Mouse (Mus musculus): ENCODE measurements around the gene Pcolce2.

DNA sequence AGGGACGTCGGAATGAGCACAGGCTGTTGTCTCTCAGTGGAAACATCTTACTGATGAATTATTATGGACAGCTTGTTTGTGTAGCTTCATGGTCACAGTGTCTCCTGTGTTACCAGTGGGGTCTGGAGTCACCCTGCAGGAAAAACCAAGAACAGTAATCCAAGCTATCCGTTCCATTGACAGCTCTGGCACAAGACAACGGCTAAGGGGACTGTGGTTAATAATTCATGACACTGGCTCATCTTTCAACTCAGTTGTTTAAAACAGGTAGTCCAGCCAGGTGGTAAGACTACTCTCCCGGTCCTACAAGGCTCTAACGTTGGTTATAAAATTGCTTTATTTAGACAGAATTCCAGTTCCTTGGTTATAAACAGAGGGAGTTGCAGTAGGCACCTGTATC is 59.2 kb downstream of the Pcolce2 start:
- TF ChIP-seq CTCF (IDR thresholded peaks at IDR 0.05; ENCODE audit: control insufficient read depth, insufficient read depth, insufficient replicate concordance, low read depth, low read length), result no peak
- TF ChIP-seq POLR2A (IDR thresholded peaks at IDR 0.05; ENCODE audit: control insufficient read depth, low read depth, low read length), result no peak

All from testis, adult 2 months (tissue).